ENCODE assay signal across 16 mouse cellular contexts in the genomic region with DNA sequence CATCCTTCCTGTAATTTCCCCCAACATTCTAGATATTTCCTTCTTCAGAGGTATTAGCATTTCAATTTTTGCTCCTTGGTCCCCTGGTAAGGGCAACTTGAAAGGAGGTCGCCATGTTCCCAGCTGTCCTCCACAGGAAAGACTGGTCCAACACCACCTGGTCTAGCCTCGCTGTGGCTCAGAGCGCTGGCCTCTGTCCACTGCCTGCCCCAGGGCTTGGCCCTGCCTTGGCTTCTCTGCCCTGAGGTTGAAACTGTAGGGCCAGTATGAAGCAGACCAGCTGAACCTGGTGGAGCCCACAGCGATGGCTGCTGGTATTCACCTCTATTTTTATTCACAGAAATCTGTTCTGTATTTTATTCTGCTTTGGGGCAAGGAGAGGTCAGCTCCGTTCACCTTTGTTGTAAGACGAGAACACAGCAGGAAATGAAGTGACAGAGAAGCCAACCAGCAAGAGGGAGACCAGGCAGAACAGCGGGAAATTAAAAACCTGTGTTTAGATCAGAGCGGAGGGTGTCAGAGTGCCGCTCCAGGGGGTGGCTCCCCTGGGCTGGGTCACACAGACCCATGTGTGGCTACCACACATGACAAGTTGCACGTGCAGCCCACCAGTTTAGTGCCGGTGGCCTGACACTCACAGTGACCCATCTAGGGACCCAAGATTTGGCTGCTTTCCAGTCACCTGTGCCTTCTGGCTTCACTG.
DNase-seq lines count a peak whose midpoint lies in the region; ATAC-seq and TF ChIP-seq lines count a peak whose summit lies in the region.
"Had no signal": no experiment of that assay in that cellular context is flagged by ENCODE, and none has a peak within 500 bp of the region (broad histone marks: within the 10 kb centered on the region; RNA-seq: fewer than 3 reads in every experiment).

No protein-coding gene starts in this region.

- H3K4me1 ChIP-seq in forebrain, embryonic 10.5 days: peaks cover 9% of the 10 kb centered on the region
- H3K4me1 ChIP-seq in forebrain, embryonic 15.5 days: no peaks in the 10 kb centered on the region
- no peaks in the 10 kb centered on the region for H3K4me1 ChIP-seq in kidney, postnatal 0 days (replicated peaks; ENCODE audit: insufficient read depth, low read length)
- no peaks in the 10 kb centered on the region for H3K4me1 ChIP-seq in forebrain, embryonic 14.5 days (ENCODE audit: control insufficient read depth, insufficient read depth, low read length)
- H3K4me1 ChIP-seq: liver, embryonic 15.5 days had no signal

- no peak for ATAC-seq in forebrain, embryonic 15.5 days (replicated peaks)
- peak; percentile 86 for ATAC-seq in kidney, postnatal 0 days (replicated peaks; ENCODE audit: low FRiP score, low read depth)
- ATAC-seq in forebrain, embryonic 14.5 days: no peak
- ATAC-seq: hindbrain, embryonic 16.5 days had no signal

- no peak overlapping the region for H3K4me3 ChIP-seq in forebrain, embryonic 10.5 days
- H3K4me3 ChIP-seq in forebrain, embryonic 15.5 days: no peak overlapping the region
- no peak overlapping the region for H3K4me3 ChIP-seq in kidney, postnatal 0 days (replicated peaks; ENCODE audit: low read depth, low read length)
- H3K4me3 ChIP-seq in forebrain, embryonic 14.5 days (ENCODE audit: low read depth, low read length): no peak overlapping the region
- H3K4me3 ChIP-seq: heart, adult 2 months; liver, embryonic 15.5 days had no signal

- H3K4me2 ChIP-seq in forebrain, embryonic 15.5 days (replicated peaks): no peak overlapping the region
- no peak overlapping the region for H3K4me2 ChIP-seq in kidney, postnatal 0 days (ENCODE audit: low read length)
- no peak overlapping the region for H3K4me2 ChIP-seq in forebrain, embryonic 14.5 days (ENCODE audit: low read length)
- H3K4me2 ChIP-seq: liver, embryonic 15.5 days; midbrain, embryonic 11.5 days had no signal

- 61% methylated on average over 11 of the region's 11 CpGs for WGBS in forebrain, embryonic 10.5 days
- 75% methylated on average over 11 of the region's 11 CpGs for WGBS in forebrain, embryonic 15.5 days
- 24% methylated on average over 11 of the region's 11 CpGs for WGBS in kidney, postnatal 0 days
- 76% methylated on average over 11 of the region's 11 CpGs for WGBS in forebrain, embryonic 14.5 days

- no peaks in the 10 kb centered on the region for H3K9me3 ChIP-seq in forebrain, embryonic 10.5 days
- H3K9me3 ChIP-seq in forebrain, embryonic 15.5 days: no peaks in the 10 kb centered on the region
- no peaks in the 10 kb centered on the region for H3K9me3 ChIP-seq in kidney, postnatal 0 days (replicated peaks; ENCODE audit: low read length)
- H3K9me3 ChIP-seq in forebrain, embryonic 14.5 days (replicated peaks; ENCODE audit: control insufficient read depth, low read length): no peaks in the 10 kb centered on the region
- H3K9me3 ChIP-seq: liver, embryonic 15.5 days had no signal

- H3K27me3 ChIP-seq in forebrain, embryonic 10.5 days (ENCODE audit: poor library complexity, severe bottlenecking): 0 out of 2 replicates have a peak, but pooled peaks cover 4% of the 10 kb centered on the region
- no peaks in the 10 kb centered on the region for H3K27me3 ChIP-seq in forebrain, embryonic 15.5 days
- no peaks in the 10 kb centered on the region for H3K27me3 ChIP-seq in kidney, postnatal 0 days (ENCODE audit: insufficient read depth, low read length)
- H3K27me3 ChIP-seq in forebrain, embryonic 14.5 days (replicated peaks; ENCODE audit: control insufficient read depth, insufficient read depth, low read length): no peaks in the 10 kb centered on the region
- H3K27me3 ChIP-seq: liver, embryonic 15.5 days had no signal

- H3K27ac ChIP-seq in forebrain, embryonic 10.5 days: no peak overlapping the region
- no peak overlapping the region for H3K27ac ChIP-seq in forebrain, embryonic 15.5 days (replicated peaks)
- 0 out of 2 replicates have a peak overlapping the region, but pooled peaks have one; percentile 13 for H3K27ac ChIP-seq in kidney, postnatal 0 days
- H3K27ac ChIP-seq in forebrain, embryonic 14.5 days (ENCODE audit: low read depth, low read length): no peak overlapping the region
- H3K27ac ChIP-seq: heart, adult 2 months; liver, embryonic 15.5 days had no signal

- no peaks in the 10 kb centered on the region for H3K36me3 ChIP-seq in forebrain, embryonic 10.5 days (replicated peaks)
- H3K36me3 ChIP-seq in forebrain, embryonic 15.5 days: no peaks in the 10 kb centered on the region
- H3K36me3 ChIP-seq in kidney, postnatal 0 days (ENCODE audit: insufficient read depth, low read length): no peaks in the 10 kb centered on the region
- H3K36me3 ChIP-seq in forebrain, embryonic 14.5 days (ENCODE audit: control insufficient read depth, insufficient read depth, low read length): no peaks in the 10 kb centered on the region
- H3K36me3 ChIP-seq: liver, embryonic 15.5 days had no signal

- no peak overlapping the region for H3K9ac ChIP-seq in forebrain, embryonic 15.5 days (replicated peaks)
- no peak overlapping the region for H3K9ac ChIP-seq in kidney, postnatal 0 days (ENCODE audit: low read depth, low read length)
- H3K9ac ChIP-seq in forebrain, embryonic 14.5 days (ENCODE audit: low read length): no peak overlapping the region
- H3K9ac ChIP-seq: liver, embryonic 15.5 days had no signal

- peak; percentile 17 for DNase-seq in forebrain, embryonic 10.5 days (ENCODE audit: extremely low spot score, low spot score)
- peak; percentile 70 for DNase-seq in kidney, postnatal 0 days (ENCODE audit: low spot score)
- no peak for DNase-seq in kidney, adult 11 months
- peak; percentile 41 for DNase-seq in embryo, embryonic 11 days
- DNase-seq in forelimb bud, embryonic 11.5 days (ENCODE audit: low read depth, low spot score): peak; percentile 68
- no peak for DNase-seq in forebrain, embryonic 14.5 days (ENCODE audit: low spot score)
- DNase-seq in spleen, postnatal 10 days (ENCODE audit: low spot score in 2 of 2): no peak
- DNase-seq: B cell, adult 2 months; gastrocnemius, postnatal 10 days; heart, adult 2 months; heart, postnatal 36 days; retina, postnatal 1 day had no signal

- no peak for TF ChIP-seq CTCF in kidney, postnatal 0 days (IDR thresholded peaks at IDR 0.05; ENCODE audit: low read depth)

Comparison
In these comparisons a context has a peak if more than half of its experiments do, and no peak if none do; other contexts are left out.
1. DNase-seq: peak in forebrain, embryonic 10.5 days (single experiment), kidney, postnatal 0 days (single experiment), embryo, embryonic 11 days (single experiment) and forelimb bud, embryonic 11.5 days (single experiment); none in kidney, adult 11 months (single experiment), forebrain, embryonic 14.5 days (single experiment) and spleen, postnatal 10 days (0 of 2).